Comparison of ENCODE assay signal across 11 mouse cellular contexts in genomic region chr3:58333997-58334396, GRCm38 (mm10).
DNase-seq lines count a peak whose midpoint lies in the region; ATAC-seq and TF ChIP-seq lines count a peak whose summit lies in the region.
"Had no signal": no experiment of that assay in that cellular context is flagged by ENCODE, and none has a peak within 500 bp of the region (broad histone marks: within the 10 kb centered on the region; RNA-seq: fewer than 3 reads in every experiment).

No protein-coding gene starts in this region.

- intact Hi-C loops in heart, postnatal 10 days (cut with DNase I) = no loop called here

- no peaks in the 10 kb centered on the region for H3K36me3 ChIP-seq in heart, embryonic 12.5 days
- no peaks in the 10 kb centered on the region for H3K36me3 ChIP-seq in liver, adult 2 months (ENCODE audit: control insufficient read depth, insufficient read depth, low read length)
- no peaks in the 10 kb centered on the region for H3K36me3 ChIP-seq in liver, embryonic 11.5 days (ENCODE audit: control insufficient read depth, insufficient read depth, low read length)
- no peaks in the 10 kb centered on the region for H3K36me3 ChIP-seq in stomach, embryonic 16.5 days (ENCODE audit: control insufficient read depth, insufficient read depth, low read length)
- H3K36me3 ChIP-seq: midbrain, embryonic 13.5 days had no signal

- WGBS in heart, embryonic 12.5 days = 46% methylated on average over 7 of the region's 7 CpGs
- WGBS in liver, adult 2 months = 28% methylated on average over 7 of the region's 7 CpGs
- WGBS in liver, embryonic 11.5 days = 60% methylated on average over 7 of the region's 7 CpGs
- 37% methylated on average over 7 of the region's 7 CpGs for WGBS in stomach, embryonic 16.5 days

- no peaks in the 10 kb centered on the region for H3K27me3 ChIP-seq in heart, embryonic 12.5 days (replicated peaks)
- H3K27me3 ChIP-seq in liver, adult 2 months (ENCODE audit: control insufficient read depth, insufficient read depth, low read length) = no peaks in the 10 kb centered on the region
- no peaks in the 10 kb centered on the region for H3K27me3 ChIP-seq in liver, embryonic 11.5 days (replicated peaks; ENCODE audit: control insufficient read depth, insufficient read depth, low read length)
- H3K27me3 ChIP-seq in stomach, embryonic 16.5 days (ENCODE audit: control insufficient read depth, insufficient read depth, low read length) = no peaks in the 10 kb centered on the region
- H3K27me3 ChIP-seq: midbrain, embryonic 13.5 days had no signal

- TF ChIP-seq POLR2A in liver, adult 2 months (IDR thresholded peaks at IDR 0.05; ENCODE audit: extremely low read depth, insufficient read depth, low read length) = no peak

- H3K9ac ChIP-seq in heart, embryonic 12.5 days = peak overlapping the region; percentile 27; the same call in 1 of the 2 replicates
- H3K9ac ChIP-seq in liver, adult 2 months (ENCODE audit: low read depth, low read length) = no peak overlapping the region
- no peak overlapping the region for H3K9ac ChIP-seq in liver, embryonic 11.5 days (ENCODE audit: low read depth, low read length)
- no peak overlapping the region for H3K9ac ChIP-seq in stomach, embryonic 16.5 days (ENCODE audit: low read length)
- H3K9ac ChIP-seq: midbrain, embryonic 13.5 days had no signal

- H3K27ac ChIP-seq in heart, embryonic 12.5 days (ENCODE audit: poor library complexity, severe bottlenecking) = peak overlapping the region; percentile 66
- H3K27ac ChIP-seq in liver, adult 2 months (replicated peaks; ENCODE audit: insufficient read depth, low read depth, low read length) = no peak overlapping the region
- H3K27ac ChIP-seq in liver, embryonic 11.5 days (ENCODE audit: low read depth, low read length) = no peak overlapping the region
- no peak overlapping the region for H3K27ac ChIP-seq in stomach, embryonic 16.5 days (ENCODE audit: low read length)
- H3K27ac ChIP-seq: midbrain, embryonic 13.5 days had no signal

- peak overlapping the region; percentile 22; the same call in 1 of the 2 replicates for H3K4me3 ChIP-seq in heart, embryonic 12.5 days
- H3K4me3 ChIP-seq in liver, adult 2 months (ENCODE audit: insufficient read depth, low read depth, low read length) = no peak overlapping the region
- H3K4me3 ChIP-seq in liver, embryonic 11.5 days (ENCODE audit: low read depth, low read length) = no peak overlapping the region
- H3K4me3 ChIP-seq in stomach, embryonic 16.5 days (replicated peaks; ENCODE audit: low read length) = peak overlapping the region; percentile 13; the same call in 1 of the 2 replicates
- H3K4me3 ChIP-seq: midbrain, embryonic 13.5 days had no signal

- H3K9me3 ChIP-seq in heart, embryonic 12.5 days (replicated peaks) = no peaks in the 10 kb centered on the region
- H3K9me3 ChIP-seq in liver, embryonic 11.5 days (ENCODE audit: control insufficient read depth, low read length) = no peaks in the 10 kb centered on the region
- H3K9me3 ChIP-seq in stomach, embryonic 16.5 days (replicated peaks; ENCODE audit: control insufficient read depth, low read length) = no peaks in the 10 kb centered on the region
- H3K9me3 ChIP-seq: midbrain, embryonic 13.5 days had no signal

- no peaks in the 10 kb centered on the region for H3K79me2 ChIP-seq in liver, adult 2 months (ENCODE audit: control insufficient read depth, insufficient read depth, low read length)

- H3K4me1 ChIP-seq in heart, embryonic 12.5 days (replicated peaks) = peaks cover 27% of the 10 kb centered on the region
- no peaks in the 10 kb centered on the region for H3K4me1 ChIP-seq in liver, adult 2 months (ENCODE audit: control insufficient read depth, insufficient read depth, low read length)
- no peaks in the 10 kb centered on the region; the same call in 1 of the 2 replicates for H3K4me1 ChIP-seq in liver, embryonic 11.5 days (replicated peaks; ENCODE audit: control insufficient read depth, insufficient read depth, low read length)
- peaks cover 9% of the 10 kb centered on the region; the same call in 1 of the 2 replicates for H3K4me1 ChIP-seq in stomach, embryonic 16.5 days (ENCODE audit: control insufficient read depth, insufficient read depth, low read length)

- DNase-seq in heart, postnatal 10 days = no peak
- DNase-seq in liver, adult 2 months (ENCODE audit: extremely low read depth, low read depth, low spot score) = peak; percentile 34
- no peak for DNase-seq in liver, embryonic 11.5 days (ENCODE audit: low spot score)
- DNase-seq in gonadal fat pad, adult 2 months (ENCODE audit: low read depth) = peak; percentile 81
- DNase-seq in frontal cortex, adult 2 months (ENCODE audit: extremely low spot score in 1 of 2, low spot score in 1 of 2) = no peak
- DNase-seq: cerebellum, adult 9-10 months; kidney, adult 11 months; layer of hippocampus, postnatal 36 days had no signal

- peak overlapping the region; percentile 50 for H3K4me2 ChIP-seq in heart, embryonic 12.5 days
- no peak overlapping the region for H3K4me2 ChIP-seq in liver, embryonic 11.5 days
- peak overlapping the region; percentile 34; the same call in 1 of the 2 replicates for H3K4me2 ChIP-seq in stomach, embryonic 16.5 days (ENCODE audit: low read depth, low read length)
- H3K4me2 ChIP-seq: midbrain, embryonic 13.5 days had no signal

- no peak for TF ChIP-seq CTCF in liver, adult 2 months (IDR thresholded peaks at IDR 0.05; ENCODE audit: low read depth, low read length)

- ATAC-seq in heart, embryonic 12.5 days (ENCODE audit: insufficient number of reproducible peaks, low FRiP score) = no peak
- no peak for ATAC-seq in liver, embryonic 11.5 days (replicated peaks; ENCODE audit: low FRiP score)
- no peak for ATAC-seq in stomach, embryonic 16.5 days (ENCODE audit: insufficient read depth, low FRiP score)
- ATAC-seq: midbrain, embryonic 13.5 days had no signal

Comparison
In these comparisons a context has a peak if more than half of its experiments do, and no peak if none do; other contexts are left out.
1. DNase-seq: peak in liver, adult 2 months (single experiment) and gonadal fat pad, adult 2 months (single experiment); none in heart, postnatal 10 days (0 of 2), liver, embryonic 11.5 days (single experiment) and frontal cortex, adult 2 months (0 of 2).
2. H3K4me3 ChIP-seq: peak in heart, embryonic 12.5 days (single experiment) and stomach, embryonic 16.5 days (single experiment); none in liver, adult 2 months (single experiment) and liver, embryonic 11.5 days (single experiment).